Mouse (Mus musculus): ENCODE measurements around the gene Gabrd. TPM values are rescaled to one million over a fixed set of nuclear protein-coding genes. Genes with fewer than 3 reads are reported as not detected.

The Gabrd gene
- polyA plus RNA-seq, 1 experiment from 2014 or later, result not detected

DNA sequence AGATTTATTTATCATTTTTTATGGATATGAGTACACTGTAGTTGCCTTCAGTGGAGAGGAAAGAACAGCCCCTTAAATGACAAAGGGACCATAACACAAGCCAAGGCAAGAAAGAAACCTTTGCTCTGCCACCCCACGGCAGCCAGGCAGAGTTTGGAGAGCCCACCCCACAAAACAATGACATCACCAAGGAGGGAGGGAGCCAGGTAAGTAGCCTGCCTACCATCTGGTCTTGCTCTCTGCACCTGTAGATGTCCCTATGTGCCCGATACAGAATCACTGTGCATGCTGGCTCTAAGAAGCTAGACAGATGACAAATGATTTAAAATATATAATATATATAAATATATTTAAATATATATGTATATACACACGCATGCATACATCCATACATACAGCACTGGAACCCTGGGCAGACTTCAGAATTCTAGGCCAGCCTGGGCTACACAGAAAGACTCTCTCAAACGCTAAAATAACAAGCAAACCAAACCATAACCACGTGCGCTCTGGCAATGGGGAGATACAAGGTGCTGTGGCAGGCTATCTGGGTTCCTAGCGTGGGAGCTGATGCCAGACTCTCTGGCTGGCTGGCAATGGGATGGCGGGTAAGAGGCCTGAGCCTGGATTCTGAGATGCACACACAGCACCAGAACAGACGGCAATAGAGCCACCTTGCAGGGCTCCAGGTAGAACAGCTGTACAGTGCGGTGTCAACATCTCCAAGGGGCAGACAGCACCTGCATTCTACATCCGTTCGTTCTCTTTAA, 61.4 kb downstream of the Gabrd start:
- Histone ChIP-seq H3K9ac (no peak overlapping the region), H3K4me2 (no peak overlapping the region), H3K27me3 (no peaks in the 10 kb centered on the region), H3K9me3 (replicated peaks) (no peaks in the 10 kb centered on the region), H3K4me1 (replicated peaks) (no peaks in the 10 kb centered on the region), H3K36me3 (no peaks in the 10 kb centered on the region), H3K4me3 (replicated peaks) (no peak overlapping the region), H3K27ac (no peak overlapping the region)
- 69% methylated on average over 12 of the region's 12 CpGs for WGBS (ENCODE audit: insufficient replicate concordance)
- ATAC-seq (ENCODE audit: low read depth), result no peak
- no peak for DNase-seq

Other genes with a start within 250 kb of the Gabrd start
- 2.2 and 2.4 TPM in 2 replicates for gene Ski, start 175.5 kb downstream of the Gabrd start, polyA plus RNA-seq (2015; fragmentation: Nextera tagmentation; extraction: Ambion mirVana)
- 23.4 and 23.6 TPM in 2 replicates for gene Faap20, start 148.3 kb downstream of the Gabrd start, polyA plus RNA-seq (2015; fragmentation: Nextera tagmentation; extraction: Ambion mirVana)
- gene Prkcz, start 36.8 kb downstream of the Gabrd start, polyA plus RNA-seq (2015; fragmentation: Nextera tagmentation; extraction: Ambion mirVana), result 1.9 and 2.2 TPM in 2 replicates
- gene Cfap74, start 11.1 kb upstream of the Gabrd start, polyA plus RNA-seq (2015; fragmentation: Nextera tagmentation; extraction: Ambion mirVana), result 0.09 and 0.13 TPM in 2 replicates
- gene Tmem52, start 71.0 kb upstream of the Gabrd start, polyA plus RNA-seq (2015; fragmentation: Nextera tagmentation; extraction: Ambion mirVana), result not detected in 2 replicates
- gene Gnb1, start 93.2 kb upstream of the Gabrd start, polyA plus RNA-seq (2015; fragmentation: Nextera tagmentation; extraction: Ambion mirVana), result 130 and 137 TPM in 2 replicates
- gene Nadk, start 164.3 kb upstream of the Gabrd start, polyA plus RNA-seq (2015; fragmentation: Nextera tagmentation; extraction: Ambion mirVana), result 60.4 and 68.0 TPM in 2 replicates
- gene Slc35e2, start 203.3 kb upstream of the Gabrd start, polyA plus RNA-seq (2015; fragmentation: Nextera tagmentation; extraction: Ambion mirVana), result 4.4 and 5.9 TPM in 2 replicates
- gene Cdk11b, start 226.7 kb upstream of the Gabrd start, polyA plus RNA-seq (2015; fragmentation: Nextera tagmentation; extraction: Ambion mirVana), result 30.6 and 36.2 TPM in 2 replicates
- gene Gm10563, start 247.3 kb upstream of the Gabrd start, polyA plus RNA-seq (2015; fragmentation: Nextera tagmentation; extraction: Ambion mirVana), result not detected in 2 replicates

Measured in liver, embryonic 13.5 days (tissue).